Mouse (Mus musculus) testis, adult 2 months (tissue): ENCODE results near the gene Foxn1. TPM values are rescaled to one million over a fixed set of nuclear protein-coding genes. Genes with fewer than 3 reads are reported as not detected.
A peak's percentile ranks its signal among the peaks of the same experiment; 100 is the strongest.

Experiments used
- H3K27ac ChIP-seq: fragments of 200-500 bp; 2 replicates; pipeline ENCODE4 v1.5.1; 2012; ENCODE audit warnings: low read depth, low read length; ENCODE audit not compliant: control insufficient read depth, insufficient read depth
- H3K27me3 ChIP-seq: fragments of 200-500 bp; 2 replicates; pipeline ENCODE4 v1.6.1; 2012; ENCODE audit warnings: mild to moderate bottlenecking, low read length, moderate library complexity; ENCODE audit not compliant: control insufficient read depth, insufficient read depth
- H3K36me3 ChIP-seq: fragments of 200-500 bp; 2 replicates; pipeline ENCODE4 v1.6.1; 2012; ENCODE audit warnings: mild to moderate bottlenecking, low read length; ENCODE audit not compliant: control insufficient read depth, insufficient read depth
- H3K4me1 ChIP-seq: fragments of 200-500 bp; 2 replicates; pipeline ENCODE4 v1.6.1; 2012; ENCODE audit warnings: low read length; ENCODE audit not compliant: control insufficient read depth, insufficient read depth
- H3K4me3 ChIP-seq: fragments of 200-500 bp; 2 replicates; pipeline ENCODE4 v1.5.1; 2012; ENCODE audit warnings: low read depth, mild to moderate bottlenecking, low read length, moderate library complexity, mixed read lengths; ENCODE audit not compliant: control insufficient read depth
- CTCF ChIP-seq: fragments of 200-500 bp; IDR thresholded peaks from 2 replicates; pipeline ENCODE4 v1.5.1; 2012; ENCODE audit warnings: low read depth, mild to moderate bottlenecking, inconsistent platforms, low read length, moderate library complexity; ENCODE audit not compliant: control insufficient read depth, insufficient read depth, insufficient replicate concordance
- POLR2A ChIP-seq: fragments of 200-500 bp; IDR thresholded peaks from 2 replicates; pipeline ENCODE4 v1.6.1; 2012; ENCODE audit warnings: low read depth, mild to moderate bottlenecking, inconsistent platforms, low read length, moderate library complexity; ENCODE audit not compliant: control insufficient read depth
- polyA plus RNA-seq: library from polyadenylated mRNA; depleted of rRNA; stranded (reverse); fragments of >200 nt; gene quantifications from 2 replicates; pipeline ENCODE4 v1.2.3, GENCODE M21; 2012; rRNA removed

Gene Foxn1
- polyA plus RNA-seq, 1 experiment = not detected

DNA sequence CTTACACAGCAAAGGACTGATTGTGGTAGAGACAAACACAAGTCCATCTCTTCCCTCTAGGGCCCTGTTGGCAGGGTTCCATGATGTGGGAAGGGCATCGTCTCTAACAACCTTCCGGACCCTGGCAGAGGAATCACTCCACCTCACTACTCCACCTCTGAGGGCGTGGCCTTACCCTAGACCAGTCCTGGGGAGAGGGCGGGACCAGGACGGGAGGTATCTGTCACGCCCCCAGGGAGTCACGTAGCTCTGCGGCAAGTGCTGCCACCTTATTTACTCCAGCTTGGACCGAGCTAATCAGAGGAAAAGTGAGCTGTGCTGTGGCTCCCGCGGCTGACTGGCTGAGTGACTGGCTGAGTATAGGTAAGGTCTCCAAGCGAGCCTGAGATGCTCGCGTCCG is 63.5 kb downstream of the Foxn1 start, which contains the start of gene Aldoc:
Aldoc (plus strand) TSS at position 109 of the 400 bp plus-strand sequence.
- Histone ChIP-seq H3K27ac (peak within 1 kb of the TSS; percentile 33; the same call in 1 of the 2 replicates), H3K36me3 (peaks cover 4% of the 10 kb centered on the region), H3K27me3 (no peaks in the 10 kb centered on the region), H3K4me1 (peaks cover 2% of the 10 kb centered on the region; the same call in 1 of the 2 replicates), H3K4me3 (peak within 1 kb of the TSS; percentile 26)
- TF ChIP-seq POLR2A = peak; percentile 32; the same call in 1 of the 2 replicates
- no peak for TF ChIP-seq CTCF

DNA sequence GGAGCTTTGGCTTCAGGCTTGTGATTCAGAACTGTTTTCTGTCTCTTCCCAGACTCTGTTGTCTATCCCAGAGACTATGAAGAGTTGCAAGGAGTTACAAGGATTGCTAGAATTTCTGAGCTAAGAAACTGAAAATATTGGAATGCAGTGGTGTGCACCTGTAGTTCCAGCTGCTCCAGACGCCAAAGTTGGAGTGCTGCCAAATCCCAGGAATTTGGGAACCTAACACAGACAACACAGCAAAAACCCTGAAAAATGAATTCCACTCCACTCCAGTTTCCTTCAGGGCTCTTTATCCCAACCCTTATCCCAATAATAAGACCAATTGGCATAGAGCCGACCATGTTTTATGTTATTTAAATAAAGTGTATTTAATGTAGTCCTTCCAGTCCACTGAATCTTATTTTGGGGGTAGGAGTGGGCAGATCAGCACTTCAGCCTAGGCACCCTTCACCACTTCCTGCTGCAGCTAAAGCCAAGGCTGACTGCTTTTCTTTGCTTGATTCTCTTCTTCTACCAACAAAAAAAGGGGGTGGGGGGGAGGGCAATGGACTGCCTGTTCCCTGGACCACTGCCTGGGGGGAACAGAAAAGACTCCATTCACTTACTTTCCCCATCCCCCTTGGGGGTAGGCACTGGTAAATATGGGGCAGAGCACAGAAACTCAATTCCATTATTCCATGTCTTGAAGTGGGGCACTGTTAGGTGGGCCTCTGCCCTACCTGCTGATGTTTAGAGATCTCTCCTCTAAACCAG is 64.1 kb downstream of the Foxn1 start:
- Histone ChIP-seq H3K27ac (no peak overlapping the region), H3K4me1 (peaks cover 2% of the 10 kb centered on the region; the same call in 1 of the 2 replicates), H3K4me3 (no peak overlapping the region), H3K36me3 (peaks cover 4% of the 10 kb centered on the region), H3K27me3 (no peaks in the 10 kb centered on the region)
- TF ChIP-seq POLR2A (no peak), CTCF (no peak)

GRCm38 (mm10) chr11:78318411-78318810 is 67.9 kb downstream of the Foxn1 start:
- no peak overlapping the region for H3K27ac ChIP-seq
- no peak overlapping the region for H3K4me3 ChIP-seq
- H3K27me3 ChIP-seq = no peaks in the 10 kb centered on the region
- peaks cover 4% of the 10 kb centered on the region for H3K36me3 ChIP-seq
- H3K4me1 ChIP-seq = peaks cover 2% of the 10 kb centered on the region; the same call in 1 of the 2 replicates
- TF ChIP-seq CTCF = no peak
- TF ChIP-seq POLR2A = no peak

DNA sequence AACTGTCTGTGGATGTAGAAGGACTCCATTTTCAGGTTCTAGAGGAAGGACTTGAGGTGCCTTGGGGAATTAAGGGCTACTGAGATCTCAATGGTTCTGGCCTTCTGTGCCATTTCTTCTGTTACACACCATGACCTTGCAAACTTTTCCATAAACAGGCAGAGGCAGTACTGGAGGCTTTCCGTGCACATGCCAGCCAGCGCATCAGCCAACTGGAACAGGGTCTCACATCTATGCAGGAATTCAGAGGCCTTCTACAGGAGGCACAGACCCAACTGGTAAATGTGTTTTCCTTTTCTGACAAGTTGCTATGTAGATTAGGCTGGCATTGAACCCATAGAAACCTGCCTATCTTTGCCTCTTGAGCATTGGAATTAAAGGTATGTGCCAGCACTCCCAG is 72.7 kb downstream of the Foxn1 start:
- TF ChIP-seq POLR2A = no peak
- no peak for TF ChIP-seq CTCF
- Histone ChIP-seq H3K36me3 (peaks cover 1% of the 10 kb centered on the region), H3K4me1 (no peaks in the 10 kb centered on the region), H3K4me3 (no peak overlapping the region), H3K27ac (no peak overlapping the region), H3K27me3 (no peaks in the 10 kb centered on the region)

DNA sequence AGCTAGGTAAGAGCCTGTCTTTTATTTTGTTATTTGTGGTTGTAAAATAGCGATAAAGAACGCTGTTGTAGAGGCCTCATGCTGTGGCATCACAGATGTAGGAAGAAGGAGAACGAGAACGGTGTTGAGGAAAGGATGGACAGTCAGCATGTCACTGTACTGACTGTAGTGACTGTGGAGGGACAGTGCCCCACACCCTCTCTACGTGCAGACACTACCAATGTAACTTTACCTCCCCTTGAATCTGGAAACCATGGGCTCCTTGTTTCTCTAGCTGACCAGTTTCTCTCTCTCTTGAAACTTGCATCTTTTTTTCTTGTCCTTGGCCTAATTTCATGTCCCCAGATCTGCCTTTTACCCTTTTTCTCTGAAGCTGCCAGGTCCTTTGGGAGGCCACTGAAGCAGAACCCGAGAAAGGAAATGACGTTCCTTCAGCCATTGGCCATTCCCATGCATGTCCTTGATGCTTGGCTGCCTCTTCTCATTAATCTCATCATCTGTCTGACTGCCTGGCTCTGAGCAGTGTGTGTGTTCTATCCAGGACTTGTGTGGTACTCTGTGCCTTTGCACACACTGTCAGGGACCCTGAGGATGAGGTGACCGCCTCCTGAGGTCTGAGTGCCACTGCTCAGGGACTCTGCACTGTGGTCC is 75.4 kb downstream of the Foxn1 start:
- H3K27me3 ChIP-seq = no peaks in the 10 kb centered on the region
- no peak overlapping the region for H3K27ac ChIP-seq
- H3K4me1 ChIP-seq = no peaks in the 10 kb centered on the region
- TF ChIP-seq CTCF (no peak), POLR2A (no peak)
- no peak overlapping the region for H3K4me3 ChIP-seq
- peaks cover 1% of the 10 kb centered on the region for H3K36me3 ChIP-seq

Other genes with a start within 250 kb of the Foxn1 start
- 9.5 and 12.5 TPM in 2 replicates for gene Traf4, start 221.0 kb downstream of the Foxn1 start, polyA plus RNA-seq
- 22.2 and 22.3 TPM in 2 replicates for gene Nek8, start 209.9 kb downstream of the Foxn1 start, polyA plus RNA-seq
- gene Tlcd1, start 209.8 kb downstream of the Foxn1 start, polyA plus RNA-seq = 65.1 and 73.7 TPM in 2 replicates
- 125 and 137 TPM in 2 replicates for gene Rpl23a, start 203.0 kb downstream of the Foxn1 start, polyA plus RNA-seq
- gene Rab34, start 198.1 kb downstream of the Foxn1 start, polyA plus RNA-seq = 10.4 and 13.2 TPM in 2 replicates
- gene Proca1, start 193.2 kb downstream of the Foxn1 start, polyA plus RNA-seq = 175 and 191 TPM in 2 replicates
- gene Sdf2, start 140.8 kb downstream of the Foxn1 start, polyA plus RNA-seq = 34.2 and 35.3 TPM in 2 replicates
- 20.1 and 22.2 TPM in 2 replicates for gene Supt6, start 140.6 kb downstream of the Foxn1 start, polyA plus RNA-seq
- gene 2610507B11Rik, start 124.8 kb downstream of the Foxn1 start, polyA plus RNA-seq = 125 and 133 TPM in 2 replicates
- 0.22 and 0.28 TPM in 2 replicates for gene BC030499, start 95.7 kb downstream of the Foxn1 start, polyA plus RNA-seq
- gene Spag5, start 85.0 kb downstream of the Foxn1 start, polyA plus RNA-seq = 54.3 and 56.0 TPM in 2 replicates
- 5.8 and 7.4 TPM in 2 replicates for gene Aldoc, start 63.6 kb downstream of the Foxn1 start, polyA plus RNA-seq
- 57.4 and 69.7 TPM in 2 replicates for gene Pigs, start 58.1 kb downstream of the Foxn1 start, polyA plus RNA-seq
- gene Unc119, start 43.1 kb downstream of the Foxn1 start, polyA plus RNA-seq = 47.2 and 66.7 TPM in 2 replicates
- 2.8 and 3.1 TPM in 2 replicates for gene Slc13a2, start 35.7 kb upstream of the Foxn1 start, polyA plus RNA-seq
- gene Slc46a1, start 79.1 kb upstream of the Foxn1 start, polyA plus RNA-seq = 7.7 and 7.8 TPM in 2 replicates
- gene Sarm1, start 111.2 kb upstream of the Foxn1 start, polyA plus RNA-seq = 2.5 TPM in 2 replicates
- gene Vtn, start 112.5 kb upstream of the Foxn1 start, polyA plus RNA-seq = 0.77 and 0.78 TPM in 2 replicates
- gene Sebox, start 116.9 kb upstream of the Foxn1 start, polyA plus RNA-seq = not detected in 2 replicates
- 16.0 and 19.2 TPM in 2 replicates for gene Tmem199, start 125.6 kb upstream of the Foxn1 start, polyA plus RNA-seq
- 111 and 129 TPM in 2 replicates for gene Poldip2, start 125.6 kb upstream of the Foxn1 start, polyA plus RNA-seq
- 9.8 and 10.0 TPM in 2 replicates for gene Tnfaip1, start 149.8 kb upstream of the Foxn1 start, polyA plus RNA-seq
- 62.1 and 64.8 TPM in 2 replicates for gene Ift20, start 149.8 kb upstream of the Foxn1 start, polyA plus RNA-seq
- gene Tmem97, start 164.2 kb upstream of the Foxn1 start, polyA plus RNA-seq = 491 and 534 TPM in 2 replicates